In the genomic region with DNA sequence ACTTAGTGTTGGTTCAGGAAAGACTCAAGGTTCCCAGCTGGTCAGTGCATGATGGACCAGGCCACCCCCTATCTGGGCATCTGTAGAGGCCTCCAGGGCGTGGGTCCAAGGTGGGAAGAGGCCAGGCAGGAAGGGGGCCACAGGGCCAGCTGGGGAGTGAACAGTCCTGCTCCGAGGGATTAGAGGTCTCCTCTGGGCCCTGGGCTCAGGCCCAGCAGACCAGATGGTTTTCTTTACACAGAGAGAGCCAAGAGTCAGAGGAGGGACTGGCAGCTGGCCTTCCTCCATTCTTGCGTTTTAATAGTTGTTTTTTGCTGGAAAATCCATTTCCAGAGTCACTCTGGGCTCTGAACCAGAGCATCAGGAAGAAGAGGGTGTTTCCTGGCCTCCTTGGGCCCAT, we compare ENCODE assay signal across 7 mouse cellular contexts. TPM values are rescaled to one million over a fixed set of nuclear protein-coding genes. Genes with fewer than 3 reads are reported as not detected.
A peak's percentile ranks its signal among the peaks of the same experiment; 100 is the strongest.
DNase-seq lines count a peak whose midpoint lies in the region; ATAC-seq and TF ChIP-seq lines count a peak whose summit lies in the region.

No protein-coding gene starts in this region.

- no peak for ATAC-seq in erythroblast, adult 5-6 weeks (replicated peaks; ENCODE audit: low FRiP score, poor library complexity, severe bottlenecking)

- TF ChIP-seq CTCF in brain, embryonic 14.5 days (IDR thresholded peaks at IDR 0.05; ENCODE audit: borderline replicate concordance, extremely low read depth, insufficient read depth, insufficient read length): no peak

- no peak for TF ChIP-seq POLR2A in brain, embryonic 14.5 days (IDR thresholded peaks at IDR 0.05; ENCODE audit: borderline replicate concordance, extremely low read depth, insufficient read depth, insufficient read length, poor library complexity, severe bottlenecking)

- intact Hi-C loops in gastrocnemius, postnatal 36 days (cut with DNase I): no loop called here
- intact Hi-C loops in left cerebral cortex, postnatal 4 days (cut with DNase I): no loop called here

- peak; percentile 94 for DNase-seq in adipocyte (ENCODE audit: low spot score)
- peak; percentile 53 for DNase-seq in brain, embryonic 14.5 days (ENCODE audit: low read depth)
- DNase-seq in gastrocnemius, postnatal 36 days: peak; percentile 76 to 82
- DNase-seq in kidney, adult 8-10 months: peak; percentile 30 to 31
- DNase-seq in left cerebral cortex, postnatal 4 days: peak; percentile 94
- peak; percentile 68 for DNase-seq in ovary, postnatal 14 days (ENCODE audit: low spot score)

RNA-seq across cellular contexts. Expression of gene Spon2, which starts 27.4 kb away (rescaled TPM):
- polyA plus RNA-seq in brain, embryonic 14.5 days (2012; rRNA removed): 2.8 and 3.8 TPM in 2 replicates
- total RNA-seq in gastrocnemius, postnatal 36 days (2021): 1 to 10 TPM; 1.2 to 2.0 TPM
- 1 to 10 TPM; 2.4 to 2.7 TPM for total RNA-seq in left cerebral cortex, postnatal 4 days (2021)
- 4.0 TPM in 1 of 2 replicates, not detected in the other for total RNA-seq in erythroblast, adult 5-6 weeks (2015; ENCODE audit: low replicate concordance)
- 3.0 TPM in 1 of 2 replicates, not detected in the other for total RNA-seq in erythroblast, adult 5-6 weeks (2017; ENCODE audit: low replicate concordance)

RNA-seq across cellular contexts. Expression of gene Ctbp1, which starts 29.1 kb away (rescaled TPM):
- polyA plus RNA-seq in brain, embryonic 14.5 days (2012; rRNA removed): 400 and 428 TPM in 2 replicates
- total RNA-seq in gastrocnemius, postnatal 36 days (2021): 100 to 1,000 TPM; 202 to 219 TPM
- total RNA-seq in left cerebral cortex, postnatal 4 days (2021): 100 to 1,000 TPM; 311 TPM
- 54.0 and 58.3 TPM in 2 replicates for total RNA-seq in erythroblast, adult 5-6 weeks (2015; ENCODE audit: low replicate concordance)
- total RNA-seq in erythroblast, adult 5-6 weeks (2017; ENCODE audit: low replicate concordance): 55.8 and 90.1 TPM in 2 replicates

Comparison
In these comparisons a context has a peak if more than half of its experiments do, and no peak if none do; other contexts are left out.
1. DNase-seq: peak in every context shown above with its lines; median percentile 94 in adipocyte; 94 in left cerebral cortex, postnatal 4 days; 79 in gastrocnemius, postnatal 36 days; 68 in ovary, postnatal 14 days; 53 in brain, embryonic 14.5 days; 30 in kidney, adult 8-10 months.